Mouse (Mus musculus) urinary bladder, postnatal 25 days (tissue): ENCODE measurements at regions not wholly inside any gene's neighbourhood (a gene's known extent, or its start where the extent isn't known, plus 50 kb on each side); places are given as distances from the start of the nearest gene placed in this dataset.
A peak's percentile ranks its signal among the peaks of the same experiment; 100 is the strongest.

Experiments used
- DNase-seq: peaks from one replicate; pipeline ENCODE4 v3.0.0; 2022; ENCODE audit warnings: low spot score

DNA sequence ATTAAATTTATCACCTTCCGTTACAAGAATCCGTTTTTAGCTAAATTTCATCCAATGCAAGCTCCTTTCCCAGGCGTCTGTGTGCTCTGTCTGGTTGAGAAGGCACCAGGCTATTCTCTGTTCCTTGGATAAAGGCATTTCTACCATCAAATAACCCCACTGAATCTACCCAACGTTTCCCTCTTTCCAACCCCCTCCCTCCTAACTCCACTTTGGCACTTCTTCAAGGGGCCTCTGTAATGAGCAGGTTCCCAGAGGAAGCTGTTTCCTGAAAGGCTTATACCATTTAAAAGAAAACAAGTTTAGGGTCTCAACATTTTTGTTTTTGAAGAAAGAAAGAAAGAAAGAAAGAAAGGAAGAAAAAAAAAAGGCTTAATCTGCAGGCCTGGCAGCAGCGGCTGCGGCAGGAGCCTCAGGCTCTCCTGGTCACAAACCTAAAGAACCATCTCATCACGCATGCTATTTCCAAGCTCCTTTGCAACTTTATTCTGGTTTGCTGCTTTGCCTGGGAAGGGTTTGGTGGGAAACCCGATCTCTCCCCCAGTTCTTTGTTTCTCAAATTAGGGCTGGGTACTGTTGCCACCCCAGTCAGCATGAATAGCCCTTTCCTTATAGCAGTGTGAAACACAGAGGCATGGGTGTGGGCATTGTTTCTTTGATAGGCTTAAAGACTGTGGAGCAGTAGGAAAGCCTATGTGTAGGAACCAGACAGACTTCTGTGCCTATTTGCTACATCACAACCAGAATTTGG lies 160.5 kb upstream of the Tnc start:
- DNase-seq: no peak

DNA sequence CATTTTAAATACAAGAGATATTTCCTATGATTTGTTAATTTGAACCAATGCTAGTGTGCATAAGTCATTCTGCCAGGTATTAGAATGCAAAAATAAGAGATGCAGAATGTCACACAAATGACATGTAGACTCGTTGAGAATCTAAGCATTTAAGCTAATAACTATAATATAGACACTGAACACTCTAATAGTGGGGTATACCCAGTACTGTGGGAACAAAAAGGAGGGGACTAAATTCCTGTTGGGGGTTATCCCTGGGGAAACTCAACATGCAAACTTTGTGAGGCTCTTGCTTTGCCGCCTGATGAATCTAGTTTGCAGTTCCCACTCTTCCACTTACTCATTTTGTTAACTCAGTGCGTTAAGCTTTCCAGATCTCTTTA lies 154.0 kb upstream of the Tnc start:
- DNase-seq: no peak

DNA sequence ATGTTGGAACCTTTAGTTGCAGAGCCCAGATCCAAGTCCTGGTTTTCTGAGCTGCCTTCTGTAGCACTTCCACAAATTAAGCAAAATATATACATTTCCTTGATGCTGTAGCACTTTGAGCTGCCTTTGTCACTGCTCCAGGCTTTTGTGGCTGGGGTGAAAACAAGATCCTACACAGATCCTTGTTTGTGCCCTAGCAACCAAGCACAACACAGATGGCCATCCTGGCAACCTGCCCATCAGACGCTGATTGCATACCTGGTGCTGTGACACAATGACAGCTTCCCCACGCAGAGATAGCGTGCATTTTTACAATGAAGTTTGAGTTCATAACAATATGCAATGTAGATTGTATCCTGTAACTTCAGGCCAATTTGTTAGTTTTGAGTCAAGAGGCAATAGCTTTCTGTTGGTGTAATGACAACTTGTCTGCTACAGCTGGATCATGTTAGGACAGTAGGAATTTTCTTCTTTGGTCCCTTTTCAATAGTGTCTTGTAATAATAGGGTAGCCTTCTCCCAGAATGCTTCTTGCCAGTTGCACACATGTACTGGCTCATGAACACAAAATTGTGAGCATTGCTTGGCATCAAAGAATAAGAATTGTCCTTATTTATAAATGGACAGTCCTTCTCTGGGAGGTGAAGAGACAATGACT lies 153.5 kb upstream of the Tnc start:
- DNase-seq: peak; percentile 4

DNA sequence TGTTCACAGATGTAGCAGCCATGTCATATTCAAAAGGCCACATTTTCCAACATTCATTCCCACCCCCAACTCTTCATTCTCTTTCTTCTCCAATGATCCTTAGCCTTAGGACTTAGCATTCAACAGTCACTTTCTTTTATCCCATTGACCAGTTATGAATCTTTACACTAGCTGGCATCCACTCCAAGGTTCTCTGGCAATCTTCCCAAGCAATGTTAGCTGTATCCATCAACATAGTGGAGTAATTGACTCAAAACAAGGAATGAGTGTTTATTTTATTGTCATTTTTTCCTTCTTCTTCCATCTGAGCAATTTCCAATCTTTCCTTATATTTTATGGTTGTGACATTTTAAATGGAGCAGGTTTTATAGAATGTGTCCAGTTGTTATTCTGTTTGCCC lies 138.2 kb upstream of the Tnc start:
- no peak for DNase-seq

DNA sequence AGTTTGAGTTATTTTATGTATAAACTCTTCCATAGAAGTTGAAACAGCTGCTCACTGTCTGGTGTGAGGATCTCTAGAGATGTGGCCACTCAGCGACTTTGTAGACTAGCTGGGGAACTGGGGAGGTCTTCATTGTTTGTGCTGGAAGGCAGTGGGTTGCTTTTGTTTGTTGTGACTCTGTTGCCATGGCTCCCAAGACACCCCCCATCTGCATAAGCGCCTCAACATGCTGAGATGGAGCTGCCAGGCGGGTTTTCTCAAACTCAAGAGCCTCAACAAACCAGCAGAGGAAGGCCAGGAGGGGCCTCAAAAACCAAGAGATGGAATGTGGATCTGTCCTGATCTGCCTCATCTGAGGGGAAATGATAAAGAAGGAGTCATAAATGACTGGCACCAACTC lies 129.1 kb upstream of the Tnc start:
- no peak for DNase-seq

DNA sequence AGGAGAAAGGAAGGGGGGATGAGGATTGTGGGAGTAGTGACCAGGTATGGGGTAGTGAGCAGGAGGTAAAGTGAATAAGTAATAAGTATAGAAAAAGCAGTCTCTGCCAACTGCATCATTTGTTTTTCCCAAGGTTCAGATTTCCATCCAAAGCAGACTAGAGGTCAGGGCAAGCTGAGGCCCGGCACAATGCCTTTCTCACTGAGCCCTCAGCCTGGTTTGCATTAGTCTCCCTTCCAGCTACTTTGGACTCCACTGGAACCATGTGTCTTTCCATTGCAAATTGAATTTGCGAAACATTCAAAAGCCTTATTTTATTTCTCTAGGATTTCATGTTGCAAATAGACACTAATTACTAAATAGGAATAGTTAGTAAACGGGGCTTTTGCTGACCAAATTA lies 124.7 kb upstream of the Tnc start:
- DNase-seq: no peak

DNA sequence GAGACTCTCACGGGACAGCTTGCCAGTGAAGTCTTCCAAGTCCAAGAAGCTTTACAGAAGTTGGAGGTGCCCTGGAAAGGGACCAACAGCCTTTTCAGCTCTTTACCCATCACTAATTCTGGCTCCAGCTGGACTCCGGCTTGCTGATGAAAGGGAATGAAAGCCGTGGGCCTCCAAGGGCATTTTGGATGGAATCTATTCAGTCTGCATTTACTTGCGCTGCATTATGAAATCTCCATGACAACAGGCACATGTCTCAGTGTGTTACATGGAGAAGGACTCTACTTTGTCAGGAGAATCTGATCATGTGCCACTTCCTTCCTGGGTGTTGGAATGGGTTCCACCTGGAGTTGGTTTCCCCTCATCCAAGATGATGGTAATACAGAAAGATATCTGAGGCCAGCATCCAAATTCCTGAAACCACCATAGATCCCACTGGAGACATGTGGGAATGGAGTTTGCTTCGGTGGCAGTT lies 102.2 kb upstream of the Tnc start:
- DNase-seq: no peak

DNA sequence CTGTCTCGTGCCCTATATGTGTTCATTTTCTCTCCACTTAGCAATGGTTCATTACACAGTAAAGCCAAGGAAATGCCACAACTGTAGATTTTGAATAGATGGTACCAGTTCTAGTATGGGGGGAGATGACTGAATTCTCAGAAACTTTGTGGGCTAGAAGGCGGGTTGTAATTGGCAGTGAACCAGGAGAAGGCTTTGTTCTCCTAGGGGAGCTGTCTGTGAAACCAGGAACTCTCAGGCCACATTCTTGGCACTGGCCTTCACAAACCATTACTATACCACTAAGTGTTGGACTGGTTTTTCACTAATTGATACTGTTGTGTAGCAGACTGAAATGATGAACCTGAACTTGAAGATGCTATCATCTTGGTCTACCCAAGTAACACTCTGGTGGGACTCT lies 99.1 kb upstream of the Tnc start:
- DNase-seq: no peak

DNA sequence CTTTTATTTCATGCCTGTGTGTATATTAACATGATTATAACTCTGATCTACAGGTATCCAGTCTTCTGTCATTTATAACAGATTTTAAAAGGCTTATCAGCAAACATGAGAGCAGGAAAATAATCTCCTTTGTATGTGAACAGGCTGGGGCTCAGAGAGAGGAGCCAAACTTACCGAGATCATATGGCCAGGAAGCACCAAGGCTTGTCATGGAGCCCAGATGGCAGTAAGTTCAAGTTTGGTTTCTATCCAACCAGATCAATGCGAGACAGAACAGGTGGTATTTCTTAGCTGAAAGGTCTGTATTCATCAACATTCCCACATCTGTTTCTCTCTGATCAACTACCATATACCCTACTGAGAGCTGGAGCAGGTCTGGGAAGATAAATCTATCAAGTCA lies 96.1 kb upstream of the Tnc start:
- no peak for DNase-seq

DNA sequence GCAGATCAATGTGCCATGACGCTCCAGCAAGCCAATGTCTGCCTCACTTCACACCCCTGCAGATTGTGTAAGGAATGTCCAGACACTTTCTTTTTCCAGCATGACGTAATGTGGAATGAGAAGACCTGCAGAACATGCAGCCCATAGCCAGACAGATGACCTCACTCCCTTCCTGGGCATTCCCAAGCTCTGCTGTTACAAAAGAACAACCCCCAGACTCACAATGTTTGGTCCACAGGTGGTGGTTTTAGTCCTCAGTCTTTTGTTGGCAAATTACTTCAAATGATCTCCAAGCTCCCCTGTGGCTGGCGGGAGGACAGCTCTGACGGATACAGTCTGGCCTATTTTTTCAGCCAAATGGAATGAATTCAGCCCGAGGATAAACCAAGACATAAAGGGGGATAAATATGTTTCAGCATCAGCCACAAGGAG lies 95.6 kb upstream of the Tnc start:
- DNase-seq: no peak

DNA sequence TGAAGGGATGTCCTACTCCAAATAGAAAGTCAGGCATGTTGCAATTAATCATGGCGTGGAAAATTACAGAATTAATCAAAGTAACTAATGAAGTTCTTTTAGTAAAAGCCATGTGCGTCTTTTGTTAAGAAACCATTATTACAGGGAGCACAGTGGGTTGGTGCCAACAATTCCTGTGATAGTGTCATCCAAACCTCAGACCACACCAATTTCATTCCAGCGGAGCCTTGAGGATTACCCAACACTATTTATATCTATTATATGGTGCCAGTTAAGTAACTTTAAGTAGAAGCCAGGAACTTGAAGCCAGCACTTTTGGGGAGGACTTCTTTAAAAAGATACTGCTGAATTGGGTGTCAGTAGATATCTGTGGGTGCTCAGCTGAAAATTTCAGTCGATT lies 93.0 kb upstream of the Tnc start:
- no peak for DNase-seq

DNA sequence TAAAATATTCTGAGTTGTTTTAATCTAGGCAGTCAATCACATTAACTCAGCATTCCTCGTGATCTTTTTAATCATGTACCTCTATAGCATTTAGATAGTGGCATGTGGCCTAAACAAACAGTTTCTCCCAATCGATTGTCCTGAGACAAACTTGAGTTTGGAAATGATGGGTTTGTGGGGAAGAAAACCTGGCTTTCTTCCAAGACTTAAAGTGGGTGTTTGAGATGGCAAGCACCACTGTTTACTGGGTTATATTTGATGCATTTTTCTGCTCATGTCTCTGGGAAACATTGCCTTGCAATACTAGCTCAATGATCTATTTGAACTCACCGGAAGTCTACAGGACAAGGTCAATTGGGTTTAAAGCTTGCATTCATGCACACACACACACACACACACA lies 88.2 kb upstream of the Tnc start:
- DNase-seq: no peak

DNA sequence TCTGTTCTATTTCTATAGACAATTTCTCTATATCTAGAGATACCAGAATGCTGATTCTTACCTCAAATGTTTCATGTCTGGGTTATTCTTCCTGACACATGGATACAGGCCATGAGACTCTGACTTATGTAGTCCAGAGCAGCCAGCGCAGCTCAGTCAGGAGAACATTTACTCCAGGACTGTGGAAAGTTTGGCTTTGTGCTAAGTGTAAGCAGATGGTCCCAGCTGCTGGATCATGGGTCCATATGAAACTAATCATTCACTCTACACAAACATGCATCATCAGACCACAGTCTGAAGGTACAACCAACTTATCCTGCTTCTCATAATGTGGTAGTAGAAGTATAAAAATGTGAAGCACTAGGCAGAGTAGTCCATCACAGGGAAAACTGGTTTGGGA lies 82.5 kb upstream of the Tnc start:
- no peak for DNase-seq

DNA sequence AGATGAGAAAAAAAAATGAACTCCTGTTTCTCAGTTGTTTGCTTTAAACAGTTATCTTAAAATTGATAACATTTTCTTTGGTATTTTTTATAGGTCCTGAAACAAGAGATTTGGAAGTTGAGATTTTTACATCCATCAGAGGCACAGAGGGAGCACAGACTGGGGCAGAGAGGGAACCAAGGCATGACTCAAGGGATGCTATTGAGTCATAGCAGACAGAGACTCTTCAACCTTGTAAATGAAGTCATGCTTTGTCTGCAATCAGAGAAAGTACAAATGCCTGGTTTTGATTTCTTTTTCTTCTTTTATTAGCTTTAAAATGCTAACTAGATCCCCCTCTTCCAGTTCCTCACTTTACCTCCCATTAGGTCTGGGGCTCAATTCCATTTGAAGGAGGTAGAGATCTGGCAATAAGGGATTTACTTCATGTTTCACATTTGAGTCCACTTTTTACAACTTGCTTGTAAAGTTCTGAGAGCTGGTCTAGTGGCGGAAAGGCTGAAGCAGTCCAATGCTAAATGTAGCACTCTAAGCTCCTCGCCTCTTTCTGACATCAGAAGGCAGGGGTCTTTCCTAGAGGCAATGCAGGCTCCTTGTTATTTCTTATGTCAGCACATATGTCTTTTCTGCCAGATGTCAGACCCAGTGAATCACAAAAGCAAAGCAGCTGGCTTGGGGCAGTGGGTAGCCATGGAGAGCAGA lies 77.7 kb upstream of the Tnc start:
- no peak for DNase-seq

DNA sequence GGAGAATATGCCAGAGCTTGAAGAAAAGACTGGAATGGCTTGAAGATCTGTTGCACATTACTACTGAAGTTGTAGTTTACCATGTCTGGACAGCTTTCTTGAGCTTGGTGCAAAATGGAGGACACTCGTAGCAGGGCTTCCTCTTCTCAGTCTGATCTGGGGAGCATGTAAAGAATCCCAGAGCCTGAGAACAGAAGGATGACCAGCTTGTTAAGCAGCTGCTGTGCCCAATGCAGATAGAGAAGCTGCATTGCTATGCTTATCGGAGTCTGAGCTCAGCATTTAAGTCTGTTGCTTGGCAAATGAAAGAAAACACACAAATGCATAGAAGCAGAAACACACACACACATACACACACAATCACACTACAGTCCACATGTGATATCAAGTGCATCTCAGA lies 76.9 kb upstream of the Tnc start:
- DNase-seq: no peak

DNA sequence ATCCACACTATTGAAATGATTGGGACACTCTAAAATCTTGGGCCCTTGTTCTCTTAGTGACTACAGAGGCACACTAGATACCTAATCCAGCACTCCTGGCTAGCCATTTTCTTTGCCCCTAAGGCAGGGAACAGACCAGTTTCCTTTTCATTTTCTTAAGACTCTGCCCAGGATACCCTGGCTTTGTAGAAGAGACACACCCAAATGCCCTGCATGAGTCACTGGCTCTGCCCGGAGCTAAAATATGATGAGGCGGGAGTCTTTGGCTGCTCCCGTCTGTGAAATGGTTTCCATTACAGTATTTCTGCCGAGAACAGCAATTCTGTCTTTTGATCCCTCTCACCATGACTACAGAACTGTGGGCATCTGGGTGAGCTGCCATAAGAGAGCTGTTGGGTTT lies 51.4 kb upstream of the Tnc start:
- no peak for DNase-seq
